Mouse (Mus musculus) kidney, postnatal 25 days (tissue): ENCODE data around the gene Ppard.
A peak's percentile ranks its signal among the peaks of the same experiment; 100 is the strongest.

ENCODE experiments used
- DNase-seq, 2 experiments: peaks; one replicate each; pipeline ENCODE4 v3.0.0; 2021; ENCODE audit warnings: mixed read lengths in 2 of 2

Ppard gene

GRCm38 (mm10) chr17:28344670-28345069 is 112.2 kb downstream of the Ppard start:
- no peak for DNase-seq

GRCm38 (mm10) chr17:28345271-28345721 is 112.8 kb downstream of the Ppard start:
- peak in 1 of 2 experiments; percentile 43 for DNase-seq

DNA sequence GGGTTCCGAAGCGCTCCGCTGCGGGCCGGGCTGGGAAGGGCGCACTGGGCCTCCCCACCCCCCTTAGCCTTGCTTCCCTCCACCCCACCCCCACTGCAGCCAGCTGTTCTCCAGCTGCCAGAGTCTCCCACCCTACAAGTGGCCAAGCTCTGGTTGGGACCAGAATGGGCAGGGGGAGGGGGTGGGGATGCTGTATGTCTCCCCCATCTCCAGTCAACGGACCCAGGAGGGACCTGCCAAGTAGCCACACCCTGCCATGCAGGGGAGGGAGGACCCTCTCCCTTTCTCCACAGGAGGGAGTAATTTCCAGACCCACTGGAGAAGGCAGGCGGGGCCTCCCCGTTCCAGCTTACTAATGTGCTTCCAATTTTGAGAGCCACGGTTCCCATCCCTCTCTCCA is 113.4 kb downstream of the Ppard start:
- DNase-seq, result peak in 1 of 2 experiments; percentile 47

DNA sequence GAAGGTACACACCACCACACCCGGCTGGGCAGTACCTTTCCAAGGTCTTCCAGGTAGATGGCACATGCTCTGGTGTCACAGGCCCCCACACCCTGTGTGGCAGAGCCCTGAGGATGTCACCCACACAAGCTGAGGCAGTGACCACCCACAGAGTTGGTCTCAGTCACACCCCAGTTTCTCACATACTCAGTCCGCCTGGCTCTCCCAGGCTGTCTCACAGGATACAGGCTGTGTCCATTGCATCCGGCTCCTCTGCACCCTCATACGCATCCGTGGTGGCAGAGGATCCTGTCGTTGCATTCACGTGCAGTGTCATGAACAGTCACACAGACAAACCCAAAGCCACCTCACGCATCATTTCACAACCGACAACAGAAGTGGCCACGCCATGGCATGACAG is 114.8 kb downstream of the Ppard start:
- no peak for DNase-seq

- DNase-seq, result no peak
These were observed 115.7 kb downstream of the Ppard start for GRCm38 (mm10) chr17:28348211-28348610.

- DNase-seq, result peak in 1 of 2 experiments; percentile 58
These were observed 116.9 kb downstream of the Ppard start for GRCm38 (mm10) chr17:28349264-28349880.

DNA sequence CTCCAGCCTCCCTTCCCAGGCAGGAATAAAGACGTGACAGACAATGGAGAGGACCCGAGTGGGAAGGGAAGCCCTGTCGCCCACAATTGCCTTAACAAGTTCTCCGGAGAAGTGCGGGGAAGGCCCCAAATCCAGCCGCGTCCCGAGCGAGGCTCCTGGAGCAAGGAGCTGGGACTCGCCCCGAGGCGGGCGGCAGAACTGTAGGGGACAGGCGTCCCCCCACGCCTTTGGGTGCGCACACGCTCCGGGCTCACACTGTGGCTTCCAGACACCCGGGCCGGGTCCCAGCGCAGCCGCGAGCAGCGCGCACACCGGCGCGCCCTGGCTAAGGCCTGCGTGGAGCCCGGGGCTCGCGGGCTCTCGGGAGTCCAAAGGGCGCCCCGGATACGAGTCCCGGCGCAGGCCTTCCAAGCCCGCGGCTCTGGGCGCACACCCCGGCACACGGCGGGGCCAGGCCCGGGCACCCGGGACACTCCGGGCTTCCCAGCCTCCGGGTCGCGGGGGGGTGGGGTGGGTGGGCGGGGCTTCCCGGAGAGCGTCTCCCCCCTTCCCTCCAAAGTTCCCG is 117.5 kb downstream of the Ppard start:
- peak; percentile 65 to 91 for DNase-seq

GRCm38 (mm10) chr17:28350466-28351352 is 118.2 kb downstream of the Ppard start, which contains the start of gene Tead3:
Tead3 (minus strand) TSS chr17:28350817.
- peak; percentile 84 to 91 for DNase-seq
